Mouse (Mus musculus) CD4-positive, CD25-positive, alpha-beta regulatory T cell, adult 4 months (primary cell): ENCODE measurements at regions not wholly inside any gene's neighbourhood (a gene's known extent, or its start where the extent isn't known, plus 50 kb on each side); places are given as distances from the start of the nearest gene placed in this dataset.
A peak's percentile ranks its signal among the peaks of the same experiment; 100 is the strongest.
"Not testable (repeated sequence)": the region's sequence is repeated elsewhere in the genome, so short reads cannot be mapped to it uniquely, and the experiment has no call there.

ENCODE experiments used
- ATAC-seq: one replicate; pipeline ENCODE4 v1.8.0; 2017

- ATAC-seq: no peak
Observed at GRCm38 (mm10) chr6:31810602-31811512, 239.2 kb upstream of the 1700012A03Rik start.

GRCm38 (mm10) chr6:31804468-31804867, 240.7 kb upstream of the Podxl start:
- not testable (repeated sequence) for ATAC-seq

GRCm38 (mm10) chr6:31803222-31803621, 239.4 kb upstream of the Podxl start:
- not testable (repeated sequence) for ATAC-seq

- no peak for ATAC-seq
Observed at GRCm38 (mm10) chr6:31791547-31791946, 227.8 kb upstream of the Podxl start.

- ATAC-seq: no peak
Observed at GRCm38 (mm10) chr6:31790906-31791305, 227.1 kb upstream of the Podxl start.

- no peak for ATAC-seq
Observed at GRCm38 (mm10) chr6:31776841-31777240, 213.1 kb upstream of the Podxl start.

GRCm38 (mm10) chr6:31771916-31772315, 208.1 kb upstream of the Podxl start:
- ATAC-seq: no peak

- ATAC-seq: no peak
Observed at GRCm38 (mm10) chr6:31745589-31745988, 181.8 kb upstream of the Podxl start.

GRCm38 (mm10) chr6:31731391-31731790, 167.6 kb upstream of the Podxl start:
- ATAC-seq: no peak

- no peak for ATAC-seq
Observed at GRCm38 (mm10) chr6:31719614-31720013, 155.8 kb upstream of the Podxl start.

- no peak for ATAC-seq
Observed at GRCm38 (mm10) chr6:31718843-31719242, 155.1 kb upstream of the Podxl start.

- ATAC-seq: no peak
Observed at GRCm38 (mm10) chr6:31717531-31717930, 153.8 kb upstream of the Podxl start.

- ATAC-seq: no peak
Observed at GRCm38 (mm10) chr6:31707256-31707655, 143.5 kb upstream of the Podxl start.

GRCm38 (mm10) chr6:31704191-31704590, 140.4 kb upstream of the Podxl start:
- ATAC-seq: no peak

GRCm38 (mm10) chr6:31702931-31703330, 139.2 kb upstream of the Podxl start:
- ATAC-seq: no peak

- no peak for ATAC-seq
Observed at GRCm38 (mm10) chr6:31695885-31696284, 132.1 kb upstream of the Podxl start.

- ATAC-seq: no peak
Observed at GRCm38 (mm10) chr6:31693047-31693446, 129.3 kb upstream of the Podxl start.

- no peak for ATAC-seq
Observed at GRCm38 (mm10) chr6:31692024-31692423, 128.2 kb upstream of the Podxl start.

- no peak for ATAC-seq
Observed at GRCm38 (mm10) chr6:31680101-31680500, 116.3 kb upstream of the Podxl start.

GRCm38 (mm10) chr6:31665671-31666486, 102.1 kb upstream of the Podxl start:
- ATAC-seq: no peak

GRCm38 (mm10) chr6:31664495-31664894, 100.7 kb upstream of the Podxl start:
- no peak for ATAC-seq

GRCm38 (mm10) chr6:31660778-31661177, 97.0 kb upstream of the Podxl start:
- peak; percentile 39 for ATAC-seq

GRCm38 (mm10) chr6:31659901-31660300, 96.1 kb upstream of the Podxl start:
- no peak for ATAC-seq
